Mouse (Mus musculus) neural tube, embryonic 15.5 days (tissue): ENCODE results near the gene Stk38l. TPM values are rescaled to one million over a fixed set of nuclear protein-coding genes. Genes with fewer than 3 reads are reported as not detected.
"Not testable (repeated sequence)": the region's sequence is repeated elsewhere in the genome, so short reads cannot be mapped to it uniquely, and the experiment has no call there.

Source experiments
- ATAC-seq: fragments of 200-750 bp; cut with Nextera tagmentation; 2 replicates; pipeline ENCODE4 v1.8.0; 2017; ENCODE audit warnings: mild to moderate bottlenecking, moderate TSS enrichment, moderate library complexity; ENCODE audit not compliant: low FRiP score
- H3K27ac ChIP-seq: fragments of 300-500 bp; sonication (generic); replicated peaks from 2 replicates; pipeline ENCODE4 v1.5.1; 2015; ENCODE audit warnings: mild to moderate bottlenecking, inconsistent platforms
- H3K27me3 ChIP-seq: fragments of 300-500 bp; sonication (generic); replicated peaks from 2 replicates; pipeline ENCODE4 v1.6.1; 2015; ENCODE audit warnings: inconsistent platforms
- H3K36me3 ChIP-seq: fragments of 300-500 bp; sonication (generic); 2 replicates; pipeline ENCODE4 v1.6.1; 2015; ENCODE audit warnings: inconsistent platforms
- H3K4me1 ChIP-seq: fragments of 300-500 bp; sonication (generic); 2 replicates; pipeline ENCODE4 v1.6.1; 2015; ENCODE audit warnings: inconsistent platforms
- H3K4me2 ChIP-seq: fragments of 300-500 bp; sonication (generic); 2 replicates; pipeline ENCODE4 v1.6.1; 2015; ENCODE audit warnings: inconsistent platforms, mild to moderate bottlenecking, moderate library complexity
- H3K4me3 ChIP-seq: fragments of 300-500 bp; sonication (generic); replicated peaks from 2 replicates; pipeline ENCODE4 v1.5.1; 2015; ENCODE audit warnings: mild to moderate bottlenecking, inconsistent platforms
- H3K9ac ChIP-seq: fragments of 300-500 bp; sonication (generic); replicated peaks from 2 replicates; pipeline ENCODE4 v1.6.1; 2015; ENCODE audit warnings: mild to moderate bottlenecking, inconsistent platforms
- H3K9me3 ChIP-seq: fragments of 300-500 bp; sonication (generic); replicated peaks from 2 replicates; pipeline ENCODE4 v1.6.1; 2016; ENCODE audit warnings: inconsistent platforms
- WGBS: fragments of 180-500 bp; shearing (Covaris S2); methylation state at CpG from one replicate; pipeline ENCODE4 v1.1.7; 2015; ENCODE audit warnings: mixed read lengths; 5-methylcytosine and 5-hydroxymethylcytosine counted together
- polyA plus RNA-seq: library from polyadenylated mRNA; unstranded; fragments of >200 nt; fragmentation: Nextera tagmentation; extraction: Ambion mirVana; gene quantifications from 2 replicates; pipeline ENCODE4 v1.2.1, GENCODE M21; 2015

Gene Stk38l
- polyA plus RNA-seq, 1 experiment from 2014 or later: 12.1 TPM

DNA sequence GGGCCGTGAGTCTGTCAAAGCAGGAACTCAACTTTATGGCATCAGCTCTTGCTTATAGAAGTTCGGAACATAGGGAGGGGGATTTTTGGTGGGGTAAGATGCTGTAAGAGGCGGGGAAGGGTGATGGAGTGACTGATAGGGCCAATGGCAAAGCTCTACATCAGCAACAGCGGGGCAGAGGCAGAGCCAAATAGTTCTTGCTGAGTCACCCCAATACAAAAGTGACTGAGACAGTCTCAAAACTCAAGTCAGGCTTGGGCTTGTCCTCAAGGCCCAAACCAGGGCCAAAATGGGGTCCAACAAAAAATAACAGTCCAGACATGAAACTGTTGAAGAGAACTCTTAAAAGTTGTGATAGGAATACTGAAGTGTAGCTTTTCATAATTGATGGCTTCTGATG lies 30.9 kb downstream of the Stk38l start:
- H3K4me2 ChIP-seq: no peak overlapping the region
- no peaks in the 10 kb centered on the region for H3K27me3 ChIP-seq
- ATAC-seq: no peak
- no peak overlapping the region for H3K27ac ChIP-seq
- H3K9me3 ChIP-seq: no peaks in the 10 kb centered on the region
- no peaks in the 10 kb centered on the region for H3K36me3 ChIP-seq
- peaks cover 8% of the 10 kb centered on the region for H3K4me1 ChIP-seq
- no peak overlapping the region for H3K9ac ChIP-seq
- WGBS: 92% methylated on average over 4 of the region's 4 CpGs
- no peak overlapping the region for H3K4me3 ChIP-seq

DNA sequence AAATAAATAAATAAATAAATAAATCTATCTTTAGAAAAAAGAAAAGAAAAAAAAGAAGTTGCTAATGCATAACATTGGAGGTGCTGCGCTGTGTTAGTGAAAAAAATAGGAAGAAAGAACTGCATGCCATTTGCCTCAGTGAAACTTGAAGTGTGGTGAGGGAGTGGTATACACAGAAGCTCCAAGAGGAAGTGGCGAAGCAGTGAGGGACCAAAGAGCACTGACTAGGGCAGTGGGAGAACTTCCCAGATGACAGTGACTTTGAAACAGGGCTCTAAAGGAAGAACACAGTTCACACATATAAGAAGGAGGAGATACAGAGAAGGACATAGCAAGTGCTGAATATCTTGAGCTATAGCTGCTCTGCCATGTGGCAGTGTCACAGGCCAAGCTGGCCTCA lies 34.2 kb downstream of the Stk38l start:
- Histone ChIP-seq H3K27me3 (no peaks in the 10 kb centered on the region), H3K27ac (no peak overlapping the region), H3K36me3 (no peaks in the 10 kb centered on the region), H3K4me2 (no peak overlapping the region), H3K4me1 (peaks cover 4% of the 10 kb centered on the region; the same call in 1 of the 2 replicates), H3K4me3 (no peak overlapping the region), H3K9ac (no peak overlapping the region), H3K9me3 (no peaks in the 10 kb centered on the region)
- 97% methylated on average over 2 of the region's 2 CpGs for WGBS
- no peak for ATAC-seq

DNA sequence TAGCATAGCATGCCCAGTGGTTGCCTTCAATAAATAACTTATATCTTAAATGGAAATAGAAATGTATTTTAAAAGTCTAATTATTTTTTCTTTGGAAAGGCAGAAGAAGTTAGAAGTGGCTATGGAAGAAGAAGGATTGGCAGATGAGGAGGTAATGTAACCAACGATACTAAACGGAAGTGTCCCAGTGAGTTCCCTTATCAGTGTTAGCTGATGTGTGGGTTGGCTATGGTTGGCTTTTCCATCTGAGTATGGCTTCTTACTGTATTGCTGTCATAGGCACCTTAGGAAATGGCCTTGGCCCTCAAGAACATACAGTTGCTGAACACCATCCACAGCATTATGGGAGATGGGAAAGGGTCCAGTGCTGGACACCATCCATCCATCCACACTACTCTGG lies 35.2 kb downstream of the Stk38l start:
- Histone ChIP-seq H3K4me1 (0 out of 2 replicates have a peak, but pooled peaks cover 4% of the 10 kb centered on the region), H3K27me3 (no peaks in the 10 kb centered on the region), H3K9ac (no peak overlapping the region), H3K36me3 (no peaks in the 10 kb centered on the region), H3K9me3 (no peaks in the 10 kb centered on the region), H3K27ac (no peak overlapping the region), H3K4me3 (no peak overlapping the region), H3K4me2 (no peak overlapping the region)
- 97% methylated on average over 2 of the region's 2 CpGs for WGBS
- no peak for ATAC-seq

DNA sequence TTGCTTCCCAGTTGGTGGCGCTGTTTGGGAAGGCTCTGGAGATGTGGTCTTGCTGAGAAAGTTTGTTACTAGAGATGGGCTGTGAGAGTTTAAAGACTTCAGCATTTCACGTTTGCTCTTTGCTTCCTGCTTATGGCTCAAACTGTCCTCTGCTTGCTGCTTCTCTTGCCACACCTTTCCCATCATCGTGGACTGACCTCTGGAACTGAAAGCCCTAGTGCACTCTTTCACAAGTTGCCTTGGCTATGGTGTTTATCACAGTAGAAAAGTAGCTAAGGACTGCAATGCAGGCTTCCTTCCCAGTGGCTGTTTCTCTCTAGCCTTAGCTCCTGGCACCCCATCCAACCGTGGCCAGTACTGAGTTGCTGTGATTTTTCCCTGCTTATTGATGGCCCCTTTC lies 35.9 kb downstream of the Stk38l start:
- Histone ChIP-seq H3K4me2 (no peak overlapping the region), H3K27me3 (no peaks in the 10 kb centered on the region), H3K4me3 (no peak overlapping the region), H3K9ac (no peak overlapping the region), H3K27ac (no peak overlapping the region), H3K36me3 (no peaks in the 10 kb centered on the region), H3K9me3 (no peaks in the 10 kb centered on the region), H3K4me1 (0 out of 2 replicates have a peak, but pooled peaks cover 4% of the 10 kb centered on the region)
- ATAC-seq: no peak
- WGBS: 79% methylated on average over 4 of the region's 4 CpGs

GRCm38 (mm10) chr6:146762264-146762898 lies 37.6 kb downstream of the Stk38l start:
- 61% methylated on average over 5 of the region's 5 CpGs for WGBS

GRCm38 (mm10) chr6:146764593-146764992 lies 39.8 kb downstream of the Stk38l start:
- Histone ChIP-seq H3K4me2 (no peak overlapping the region), H3K4me1 (no peaks in the 10 kb centered on the region), H3K36me3 (peaks cover 23% of the 10 kb centered on the region), H3K9ac (no peak overlapping the region), H3K9me3 (no peaks in the 10 kb centered on the region), H3K4me3 (no peak overlapping the region), H3K27ac (no peak overlapping the region), H3K27me3 (no peaks in the 10 kb centered on the region)
- 50% methylated on average over 2 of the region's 2 CpGs for WGBS
- no peak for ATAC-seq

More at GRCm38 (mm10) chr6:146762264-146762898, 37.6 kb downstream of the Stk38l start:
- H3K4me1 ChIP-seq: no peaks in the 10 kb centered on the region
- H3K27me3 ChIP-seq: no peaks in the 10 kb centered on the region
- no peak for ATAC-seq
- H3K27ac ChIP-seq: no peak overlapping the region
- peaks cover 4% of the 10 kb centered on the region; the same call in 1 of the 2 replicates for H3K36me3 ChIP-seq
- no peak overlapping the region for H3K4me2 ChIP-seq
- H3K9ac ChIP-seq: no peak overlapping the region
- no peaks in the 10 kb centered on the region for H3K9me3 ChIP-seq
- no peak overlapping the region for H3K4me3 ChIP-seq

DNA sequence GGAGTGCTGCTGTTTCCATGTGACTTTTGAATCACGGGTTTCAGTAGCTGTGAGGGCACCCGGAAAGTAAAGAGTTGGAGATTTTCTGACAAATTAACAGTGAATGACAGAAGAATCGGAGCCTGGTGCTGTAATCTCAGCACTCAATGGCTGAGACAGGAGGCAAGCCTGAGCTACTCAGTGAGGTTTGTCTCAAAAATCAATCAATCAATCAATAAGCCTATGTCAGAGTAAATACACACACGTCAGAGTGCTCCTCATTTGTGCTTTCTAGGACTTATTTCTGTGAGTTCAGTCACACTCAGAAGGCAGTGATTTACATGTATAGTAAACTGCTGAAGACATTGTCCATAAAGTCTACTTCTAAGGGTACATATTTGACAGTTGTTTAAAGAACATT lies 40.5 kb downstream of the Stk38l start:
- no peak overlapping the region for H3K9ac ChIP-seq
- WGBS: 85% methylated on average over 4 of the region's 4 CpGs
- no peaks in the 10 kb centered on the region for H3K27me3 ChIP-seq
- no peaks in the 10 kb centered on the region for H3K4me1 ChIP-seq
- no peak overlapping the region for H3K27ac ChIP-seq
- H3K9me3 ChIP-seq: no peaks in the 10 kb centered on the region
- no peak overlapping the region for H3K4me3 ChIP-seq
- no peak for ATAC-seq
- H3K4me2 ChIP-seq: no peak overlapping the region
- peaks cover 29% of the 10 kb centered on the region for H3K36me3 ChIP-seq

- Histone ChIP-seq H3K4me3 (no peak overlapping the region), H3K36me3 (peaks cover 55% of the 10 kb centered on the region), H3K4me1 (no peaks in the 10 kb centered on the region), H3K27ac (no peak overlapping the region), H3K9ac (no peak overlapping the region), H3K27me3 (no peaks in the 10 kb centered on the region), H3K4me2 (no peak overlapping the region), H3K9me3 (no peaks in the 10 kb centered on the region)
- no peak for ATAC-seq
- WGBS: 94% methylated on average over 10 of the region's 10 CpGs
These were observed 44.1 kb downstream of the Stk38l start for GRCm38 (mm10) chr6:146768813-146769404.

- H3K36me3 ChIP-seq: peaks cover 61% of the 10 kb centered on the region
- no peaks in the 10 kb centered on the region for H3K4me1 ChIP-seq
- ATAC-seq: no peak
- no peak overlapping the region for H3K27ac ChIP-seq
- H3K9me3 ChIP-seq: no peaks in the 10 kb centered on the region
- WGBS: 81% methylated on average over 6 of the region's 6 CpGs
- H3K27me3 ChIP-seq: no peaks in the 10 kb centered on the region
- H3K4me2 ChIP-seq: no peak overlapping the region
- no peak overlapping the region for H3K4me3 ChIP-seq
- no peak overlapping the region for H3K9ac ChIP-seq
These were observed 45.4 kb downstream of the Stk38l start for GRCm38 (mm10) chr6:146770005-146770745.

DNA sequence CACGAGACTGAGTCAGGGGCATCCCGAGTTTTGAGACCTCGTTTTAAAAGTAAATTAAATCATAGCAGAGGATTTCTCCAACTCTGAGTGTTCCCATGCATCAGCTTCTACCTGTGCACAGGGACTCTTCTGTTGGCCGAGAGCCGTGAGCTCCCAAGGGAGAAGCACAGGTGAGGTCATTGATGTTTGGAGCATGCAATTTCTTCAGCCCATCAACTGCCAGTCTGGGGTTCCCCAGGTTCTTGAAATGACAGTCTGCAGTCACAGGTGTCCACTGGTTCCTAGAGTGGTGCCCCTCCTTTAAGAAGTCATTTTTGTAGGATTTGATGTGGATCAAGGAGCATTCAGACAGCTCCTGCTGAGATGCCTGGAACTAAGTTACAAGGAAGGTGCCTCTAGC lies 46.0 kb downstream of the Stk38l start:
- no peak overlapping the region for H3K27ac ChIP-seq
- peaks cover 61% of the 10 kb centered on the region for H3K36me3 ChIP-seq
- WGBS: 89% methylated on average over 5 of the region's 5 CpGs
- H3K27me3 ChIP-seq: no peaks in the 10 kb centered on the region
- H3K4me1 ChIP-seq: no peaks in the 10 kb centered on the region
- H3K4me3 ChIP-seq: no peak overlapping the region
- H3K9ac ChIP-seq: no peak overlapping the region
- no peaks in the 10 kb centered on the region for H3K9me3 ChIP-seq
- no peak for ATAC-seq
- H3K4me2 ChIP-seq: no peak overlapping the region

DNA sequence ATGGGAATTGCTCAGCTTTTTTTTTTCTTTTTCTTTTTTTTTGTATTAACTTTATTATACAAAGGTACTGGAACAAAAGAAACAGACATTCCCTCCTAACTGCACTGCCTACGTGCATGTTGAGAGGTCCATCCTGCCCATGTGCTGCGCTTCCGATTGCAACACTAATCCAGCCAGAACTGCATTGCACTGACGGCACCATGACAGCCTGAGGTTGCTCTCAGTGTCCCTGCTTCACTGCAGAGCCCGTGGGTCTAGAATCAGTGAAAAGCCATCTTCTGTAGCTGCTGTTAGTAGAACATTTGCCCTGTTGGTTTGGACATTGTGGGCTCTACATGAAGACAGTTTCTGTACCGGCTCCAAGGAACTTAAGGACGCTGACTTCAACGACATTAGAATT lies 51.1 kb downstream of the Stk38l start:
- H3K36me3 ChIP-seq: peaks cover 32% of the 10 kb centered on the region
- WGBS: 80% methylated on average over 8 of the region's 8 CpGs
- not testable (repeated sequence) for H3K27me3 ChIP-seq, H3K9me3 ChIP-seq, H3K4me1 ChIP-seq, H3K4me3 ChIP-seq, ATAC-seq, H3K27ac ChIP-seq, H3K4me2 ChIP-seq, H3K9ac ChIP-seq
